In genomic region chr1:182282091-182283075, GRCm38 (mm10) we compare ENCODE assay signal across 7 mouse cellular contexts. TPM values are rescaled to one million over a fixed set of nuclear protein-coding genes. Genes with fewer than 3 reads are reported as not detected.
DNase-seq lines count a peak whose midpoint lies in the region; ATAC-seq lines count a peak whose summit lies in the region.

Degs1 (minus strand) TSS chr1:182282804.

- WGBS in embryonic facial prominence, embryonic 12.5 days: under 1% methylated on average over 94 of the region's 94 CpGs
- under 1% methylated on average over 94 of the region's 94 CpGs for WGBS in limb, embryonic 11.5 days
- under 1% methylated on average over 94 of the region's 94 CpGs for WGBS in midbrain, embryonic 14.5 days

- peak within 1 kb of the TSS; percentile 68 for H3K4me3 ChIP-seq in embryonic facial prominence, embryonic 12.5 days
- H3K4me3 ChIP-seq in limb, embryonic 11.5 days (ENCODE audit: low read depth, low read length): peak within 1 kb of the TSS; percentile 57
- peak within 1 kb of the TSS; percentile 76 for H3K4me3 ChIP-seq in midbrain, embryonic 14.5 days (replicated peaks; ENCODE audit: low read depth, low read length)

- ATAC-seq in embryonic facial prominence, embryonic 12.5 days (ENCODE audit: insufficient number of reproducible peaks, insufficient read depth, low FRiP score, low TSS enrichment): peak; percentile 84
- peak; percentile 90 for ATAC-seq in limb, embryonic 11.5 days (ENCODE audit: insufficient number of reproducible peaks, low FRiP score, low TSS enrichment, low read depth)
- ATAC-seq in midbrain, embryonic 14.5 days (ENCODE audit: low FRiP score, low TSS enrichment): peak; percentile 92

- no peaks in the 10 kb centered on the region for H3K9me3 ChIP-seq in embryonic facial prominence, embryonic 12.5 days
- H3K9me3 ChIP-seq in limb, embryonic 11.5 days (ENCODE audit: control insufficient read depth, low read length): no peaks in the 10 kb centered on the region
- H3K9me3 ChIP-seq in midbrain, embryonic 14.5 days (ENCODE audit: control insufficient read depth, low read length): no peaks in the 10 kb centered on the region

- H3K9ac ChIP-seq in embryonic facial prominence, embryonic 12.5 days: peak within 1 kb of the TSS; percentile 82
- H3K9ac ChIP-seq in limb, embryonic 11.5 days (ENCODE audit: low read length): peak within 1 kb of the TSS; percentile 71
- peak within 1 kb of the TSS; percentile 86 for H3K9ac ChIP-seq in midbrain, embryonic 14.5 days (replicated peaks; ENCODE audit: low read length)

- no peaks in the 10 kb centered on the region for H3K27me3 ChIP-seq in embryonic facial prominence, embryonic 12.5 days
- no peaks in the 10 kb centered on the region for H3K27me3 ChIP-seq in limb, embryonic 11.5 days (ENCODE audit: control insufficient read depth, insufficient read depth, low read length)
- H3K27me3 ChIP-seq in midbrain, embryonic 14.5 days (ENCODE audit: control insufficient read depth, insufficient read depth, low read length): no peaks in the 10 kb centered on the region; the same call in 1 of the 2 replicates

- peaks cover 18% of the 10 kb centered on the region for H3K36me3 ChIP-seq in embryonic facial prominence, embryonic 12.5 days
- peaks cover 7% of the 10 kb centered on the region; the same call in 1 of the 2 replicates for H3K36me3 ChIP-seq in limb, embryonic 11.5 days (ENCODE audit: control insufficient read depth, insufficient read depth, low read length)
- H3K36me3 ChIP-seq in midbrain, embryonic 14.5 days (ENCODE audit: control insufficient read depth, insufficient read depth, low read length): peaks cover 18% of the 10 kb centered on the region

- peaks cover 22% of the 10 kb centered on the region for H3K4me1 ChIP-seq in embryonic facial prominence, embryonic 12.5 days
- peaks cover 8% of the 10 kb centered on the region for H3K4me1 ChIP-seq in limb, embryonic 11.5 days (ENCODE audit: control insufficient read depth, insufficient read depth, low read length)
- H3K4me1 ChIP-seq in midbrain, embryonic 14.5 days (ENCODE audit: control insufficient read depth, insufficient read depth, low read length): peaks cover 18% of the 10 kb centered on the region

- peak within 1 kb of the TSS; percentile 84 for H3K27ac ChIP-seq in embryonic facial prominence, embryonic 12.5 days
- peak within 1 kb of the TSS; percentile 57 for H3K27ac ChIP-seq in limb, embryonic 11.5 days (replicated peaks; ENCODE audit: low read depth, low read length)
- peak within 1 kb of the TSS; percentile 70 for H3K27ac ChIP-seq in midbrain, embryonic 14.5 days (replicated peaks; ENCODE audit: low read depth, low read length)

- peak; percentile 96 for DNase-seq in adrenal gland, postnatal 25 days
- DNase-seq in heart, adult 11 months: peak; percentile 99
- peak; percentile 100 for DNase-seq in kidney, adult 18-20 months
- peak; percentile 97 for DNase-seq in limb, embryonic 11.5 days (ENCODE audit: low spot score)
- peak; percentile 94 for DNase-seq in midbrain, embryonic 14.5 days
- peak; percentile 93 to 99 for DNase-seq in spleen, adult 18-20 months

- peak within 1 kb of the TSS; percentile 76 for H3K4me2 ChIP-seq in embryonic facial prominence, embryonic 12.5 days (replicated peaks)
- H3K4me2 ChIP-seq in limb, embryonic 11.5 days (ENCODE audit: low read depth, severe bottlenecking): peak within 1 kb of the TSS; percentile 71
- peak within 1 kb of the TSS; percentile 78 for H3K4me2 ChIP-seq in midbrain, embryonic 14.5 days (ENCODE audit: low read length)

RNA-seq across cellular contexts. Expression of gene Degs1, which starts in this region (rescaled TPM):
- 97.3 and 103 TPM in 2 replicates for total RNA-seq in adrenal gland, postnatal 25 days (2021)
- polyA plus RNA-seq in embryonic facial prominence, embryonic 12.5 days (2016; fragmentation: Nextera tagmentation; extraction: Ambion mirVana): 83.9 and 87.7 TPM in 2 replicates
- 65.1 and 73.6 TPM in 2 replicates for polyA plus RNA-seq in limb, embryonic 11.5 days (2014; fragmentation: Nextera tagmentation; extraction: Ambion mirVana)
- polyA plus RNA-seq in midbrain, embryonic 14.5 days (2014; fragmentation: Nextera tagmentation; extraction: Ambion mirVana): 67.7 and 76.8 TPM in 2 replicates

Comparison
In these comparisons a context has a peak if more than half of its experiments do, and no peak if none do; other contexts are left out.
1. Peak in every context shown above with its lines: DNase-seq, ATAC-seq, H3K4me3 ChIP-seq and H3K27ac ChIP-seq.